Mouse (Mus musculus) forebrain, embryonic 13.5 days (tissue): ENCODE results near the gene Rap1gap2. TPM values are rescaled to one million over a fixed set of nuclear protein-coding genes. Genes with fewer than 3 reads are reported as not detected.

Source experiments
- ATAC-seq: fragments of 200-750 bp; cut with Nextera tagmentation; 2 replicates; pipeline ENCODE4 v1.8.0; 2017
- H3K27ac ChIP-seq: fragments of 300-500 bp; sonication (generic); 2 replicates; pipeline ENCODE4 v1.5.1; 2015; ENCODE audit warnings: inconsistent platforms, mild to moderate bottlenecking, moderate library complexity
- H3K27me3 ChIP-seq: fragments of 300-500 bp; sonication (generic); 2 replicates; pipeline ENCODE4 v1.6.1; 2015; ENCODE audit warnings: mild to moderate bottlenecking, inconsistent platforms
- H3K36me3 ChIP-seq: fragments of 300-500 bp; sonication (generic); 2 replicates; pipeline ENCODE4 v1.6.1; 2015; ENCODE audit warnings: mild to moderate bottlenecking, inconsistent platforms; ENCODE audit not compliant: poor library complexity, severe bottlenecking
- H3K4me1 ChIP-seq: fragments of 300-500 bp; sonication (generic); 2 replicates; pipeline ENCODE4 v1.6.1; 2015; ENCODE audit warnings: inconsistent platforms
- H3K4me2 ChIP-seq: fragments of 300-500 bp; sonication (generic); 2 replicates; pipeline ENCODE4 v1.6.1; 2015; ENCODE audit warnings: inconsistent platforms, mild to moderate bottlenecking, moderate library complexity
- H3K4me3 ChIP-seq: fragments of 300-500 bp; sonication (generic); 2 replicates; pipeline ENCODE4 v1.5.1; 2015; ENCODE audit warnings: mild to moderate bottlenecking, inconsistent platforms
- H3K9ac ChIP-seq: fragments of 300-500 bp; sonication (generic); 2 replicates; pipeline ENCODE4 v1.6.1; 2015; ENCODE audit warnings: mild to moderate bottlenecking, inconsistent platforms
- H3K9me3 ChIP-seq: fragments of 300-500 bp; sonication (generic); replicated peaks from 2 replicates; pipeline ENCODE4 v1.6.1; 2016; ENCODE audit warnings: inconsistent platforms
- WGBS: fragments of 180-500 bp; shearing (Covaris S2); methylation state at CpG from one replicate; pipeline ENCODE4 v1.1.7; 2015; 5-methylcytosine and 5-hydroxymethylcytosine counted together
- polyA plus RNA-seq: library from polyadenylated mRNA; unstranded; fragments of >200 nt; fragmentation: Nextera tagmentation; extraction: Ambion mirVana; gene quantifications from 2 replicates; pipeline ENCODE4 v1.2.1, GENCODE M21; 2015

The Rap1gap2 gene
- polyA plus RNA-seq, 1 experiment from 2014 or later: 4.0 TPM

DNA sequence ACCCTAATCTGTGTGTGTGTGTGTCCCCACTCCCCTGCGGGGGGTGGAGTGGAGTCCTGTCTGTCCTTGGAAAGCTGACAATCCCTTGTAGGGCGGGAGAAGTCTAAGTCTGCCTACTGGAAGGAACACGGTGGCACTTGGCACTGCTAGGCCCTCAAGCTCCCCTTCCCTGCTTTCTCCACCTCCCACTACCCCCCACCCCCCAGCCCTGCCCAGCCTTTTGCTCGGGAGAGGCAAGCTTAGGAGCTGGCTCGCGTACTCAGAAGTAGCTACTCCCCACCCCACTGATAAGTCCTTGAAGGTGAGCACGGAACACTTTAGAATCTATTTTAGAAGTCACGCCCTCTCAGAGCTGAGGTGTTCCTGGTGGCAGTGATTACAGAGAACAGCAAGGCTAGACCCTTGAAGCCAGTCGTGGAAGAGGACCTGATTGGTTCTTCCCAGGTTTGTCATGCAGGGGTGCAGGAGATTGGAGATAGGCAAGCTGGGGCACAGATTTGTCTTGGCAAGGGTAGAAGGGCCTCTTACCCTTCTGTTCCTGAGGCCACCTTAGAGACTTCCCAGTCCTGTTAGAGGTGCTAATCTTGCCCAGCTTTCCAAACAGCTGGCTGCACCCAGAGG, 28.2 kb upstream of the Rap1gap2 start:
- H3K36me3 ChIP-seq: no peaks in the 10 kb centered on the region
- peak overlapping the region; percentile 69 for H3K4me3 ChIP-seq
- H3K27ac ChIP-seq: peak overlapping the region; percentile 92
- H3K9ac ChIP-seq: peak overlapping the region; percentile 87
- H3K4me1 ChIP-seq: peaks cover 16% of the 10 kb centered on the region
- peaks cover 21% of the 10 kb centered on the region for H3K27me3 ChIP-seq
- no peaks in the 10 kb centered on the region for H3K9me3 ChIP-seq
- H3K4me2 ChIP-seq: peak overlapping the region; percentile 92
- peak; percentile 33; the same call in 1 of the 2 replicates for ATAC-seq
- WGBS: 8% methylated on average over 9 of the region's 9 CpGs

DNA sequence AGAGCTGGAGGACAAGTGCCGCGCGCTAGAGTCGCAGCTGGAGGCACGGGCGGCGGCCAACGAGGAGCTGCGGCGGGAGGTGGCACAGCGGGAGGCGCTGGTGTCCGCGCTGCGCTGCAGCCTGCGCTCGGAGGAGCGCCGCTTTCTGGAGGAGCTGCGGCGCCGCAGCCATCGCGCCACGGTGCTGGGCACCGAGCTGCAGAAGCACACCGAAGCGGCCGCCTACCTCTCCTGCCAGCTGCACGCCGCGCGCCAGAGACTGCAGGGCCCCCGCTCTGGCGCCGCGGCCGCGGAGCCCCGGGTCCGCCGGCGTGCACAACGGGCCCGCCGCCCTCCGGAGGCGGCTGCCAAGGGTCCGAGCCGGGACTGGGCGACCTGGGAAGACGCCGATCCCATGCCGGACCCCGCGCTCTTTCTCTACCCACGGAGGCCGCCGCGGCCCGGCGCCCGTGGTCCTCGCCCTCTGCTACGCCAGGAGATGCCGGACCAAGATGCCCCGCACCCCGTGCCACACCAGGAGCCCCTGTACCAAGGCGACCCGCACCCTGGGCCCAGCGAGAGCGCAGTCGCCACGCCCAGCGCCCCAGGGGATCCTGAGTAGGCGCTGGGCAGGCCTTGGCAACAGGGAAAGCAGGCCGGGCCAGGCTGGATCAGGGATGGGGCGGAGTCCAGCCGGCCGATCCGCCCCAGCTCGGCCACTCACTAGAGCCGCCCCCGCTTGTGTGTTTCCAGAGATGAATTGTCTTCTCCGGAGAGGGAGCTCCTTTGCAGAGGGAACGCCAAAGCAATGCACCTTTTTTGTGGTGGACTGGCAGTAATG, 27.5 kb upstream of the Rap1gap2 start:
- Histone ChIP-seq H3K4me2 (peak overlapping the region; percentile 92), H3K36me3 (no peaks in the 10 kb centered on the region), H3K27me3 (peaks cover 21% of the 10 kb centered on the region), H3K9ac (peak overlapping the region; percentile 87), H3K4me3 (peak overlapping the region; percentile 69), H3K4me1 (peaks cover 16% of the 10 kb centered on the region), H3K27ac (peak overlapping the region; percentile 92), H3K9me3 (no peaks in the 10 kb centered on the region)
- ATAC-seq: peak; percentile 88
- under 1% methylated on average over 81 of the region's 86 CpGs for WGBS

DNA sequence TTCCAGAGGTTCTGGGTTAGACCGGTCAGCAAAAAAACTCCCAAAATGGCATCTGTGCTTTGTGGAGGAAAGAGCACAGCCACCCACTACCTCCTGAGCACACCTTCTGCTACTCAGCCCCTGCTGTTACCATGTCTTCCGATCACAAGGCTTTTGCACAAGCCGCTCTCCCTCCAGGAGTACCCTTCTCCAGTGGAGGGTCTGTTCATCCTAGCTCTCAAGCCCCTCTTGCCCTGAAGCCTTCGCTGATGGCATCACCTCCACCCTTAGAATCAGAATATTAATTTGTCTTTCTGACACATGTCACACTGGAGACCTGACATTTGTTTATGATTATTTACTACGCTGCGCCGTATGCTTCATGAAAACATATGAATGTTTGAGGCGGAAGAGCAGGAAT, 26.8 kb upstream of the Rap1gap2 start:
- H3K4me2 ChIP-seq: peak overlapping the region; percentile 92
- 23% methylated on average over 8 of the region's 8 CpGs for WGBS
- H3K36me3 ChIP-seq: no peaks in the 10 kb centered on the region
- peaks cover 16% of the 10 kb centered on the region for H3K4me1 ChIP-seq
- H3K9me3 ChIP-seq: no peaks in the 10 kb centered on the region
- H3K27me3 ChIP-seq: peaks cover 21% of the 10 kb centered on the region
- H3K4me3 ChIP-seq: peak overlapping the region; percentile 69
- peak overlapping the region; percentile 87 for H3K9ac ChIP-seq
- peak overlapping the region; percentile 92; the same call in 1 of the 2 replicates for H3K27ac ChIP-seq
- no peak for ATAC-seq

DNA sequence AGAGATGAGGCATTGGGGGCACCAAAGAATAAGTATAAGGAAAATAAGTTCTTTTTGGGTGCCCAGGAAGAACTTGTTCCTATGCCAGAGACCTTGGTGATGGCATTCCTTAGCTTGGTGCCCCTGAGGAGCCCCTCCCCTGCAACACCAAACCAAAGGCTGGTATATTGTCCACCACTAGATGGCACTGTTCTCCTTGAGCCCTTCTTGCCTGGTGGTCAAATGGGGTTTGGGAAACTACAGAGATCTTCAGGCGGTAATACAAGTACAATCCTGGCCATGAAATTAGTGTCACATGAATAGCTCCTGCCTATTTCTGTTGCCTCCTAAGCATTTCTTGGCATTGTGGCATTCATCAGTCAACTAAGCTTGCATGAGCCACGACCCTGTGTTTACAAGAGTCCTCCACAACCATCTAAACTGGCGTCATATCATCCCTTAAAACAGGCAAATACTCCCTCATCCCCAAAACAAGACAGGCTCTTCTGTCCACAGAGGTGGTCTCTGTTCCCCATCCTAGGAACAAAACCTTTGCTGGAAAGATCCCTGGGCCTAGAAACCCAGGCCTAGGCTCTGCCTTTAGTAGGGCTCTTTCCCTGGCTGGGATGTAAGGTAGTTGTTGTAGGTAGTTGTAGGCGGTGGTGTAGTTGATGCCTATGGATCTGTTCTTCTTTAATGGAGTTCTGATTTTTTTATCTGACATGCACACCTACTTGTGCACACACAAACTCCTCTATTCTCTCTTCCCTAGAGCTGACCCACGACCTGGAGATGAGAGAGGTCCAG, 24.0 kb upstream of the Rap1gap2 start:
- ATAC-seq: no peak
- WGBS: 64% methylated on average over 5 of the region's 5 CpGs
- no peaks in the 10 kb centered on the region for H3K9me3 ChIP-seq

DNA sequence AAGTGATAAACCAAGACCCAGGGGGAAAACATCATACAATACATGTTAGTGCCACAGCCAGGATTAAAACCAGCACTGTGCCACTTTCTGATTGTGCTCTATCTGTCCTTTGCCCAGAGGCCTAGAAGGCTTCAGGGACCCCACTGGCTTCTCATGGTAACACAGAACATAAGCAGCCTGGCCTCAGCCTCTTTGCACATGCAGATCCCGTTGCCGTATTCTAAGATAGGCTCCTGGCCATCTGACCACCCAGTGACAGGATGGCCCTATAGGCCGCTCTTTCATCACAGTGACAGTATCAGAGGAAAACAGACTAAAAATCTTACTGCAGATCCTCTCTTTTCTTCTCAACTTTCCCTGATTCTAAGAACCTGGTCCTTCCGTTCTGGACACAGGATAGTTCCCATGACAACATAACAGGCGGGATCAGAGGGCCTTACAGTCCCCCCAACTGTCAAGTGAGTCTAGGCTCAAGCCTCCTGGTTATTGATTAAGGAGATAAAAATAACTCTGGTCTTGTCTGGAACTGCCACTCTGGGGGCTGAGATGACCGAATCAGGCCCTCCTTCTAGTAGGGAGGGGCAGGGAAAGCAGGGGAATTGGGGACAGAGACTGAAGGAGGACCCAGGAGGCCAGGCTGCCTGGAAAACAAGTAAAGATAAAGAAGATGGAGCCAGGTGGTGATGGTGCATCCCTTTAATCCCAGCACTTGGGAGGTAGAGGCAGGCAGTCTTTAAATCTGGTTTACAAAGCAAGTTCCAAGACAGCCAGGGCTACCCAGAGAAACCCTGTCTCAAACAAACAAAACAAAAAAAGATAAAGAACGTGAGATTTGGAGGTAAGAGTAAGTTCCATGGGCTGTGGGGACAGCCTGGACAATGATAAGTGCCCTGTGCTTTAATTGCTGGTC, 21.4 kb upstream of the Rap1gap2 start:
- 72% methylated on average over 7 of the region's 7 CpGs for whole genome bisulfite sequencing
- no peak for ATAC-seq
- H3K36me3 ChIP-seq: no peaks in the 10 kb centered on the region
- no peaks in the 10 kb centered on the region for H3K9me3 ChIP-seq
- peaks cover under 1% of the 10 kb centered on the region for H3K4me1 ChIP-seq
- no peak overlapping the region for H3K27ac ChIP-seq
- H3K4me3 ChIP-seq: no peak overlapping the region
- peaks cover 2% of the 10 kb centered on the region; the same call in 1 of the 2 replicates for H3K27me3 ChIP-seq
- no peak overlapping the region for H3K4me2 ChIP-seq
- H3K9ac ChIP-seq: no peak overlapping the region

More for the DNA sequence above, 24.0 kb upstream of the Rap1gap2 start:
- Histone ChIP-seq H3K4me3 (no peak overlapping the region), H3K36me3 (no peaks in the 10 kb centered on the region), H3K4me1 (peaks cover 16% of the 10 kb centered on the region), H3K27me3 (peaks cover 8% of the 10 kb centered on the region; the same call in 1 of the 2 replicates), H3K4me2 (no peak overlapping the region), H3K27ac (no peak overlapping the region), H3K9ac (no peak overlapping the region)

DNA sequence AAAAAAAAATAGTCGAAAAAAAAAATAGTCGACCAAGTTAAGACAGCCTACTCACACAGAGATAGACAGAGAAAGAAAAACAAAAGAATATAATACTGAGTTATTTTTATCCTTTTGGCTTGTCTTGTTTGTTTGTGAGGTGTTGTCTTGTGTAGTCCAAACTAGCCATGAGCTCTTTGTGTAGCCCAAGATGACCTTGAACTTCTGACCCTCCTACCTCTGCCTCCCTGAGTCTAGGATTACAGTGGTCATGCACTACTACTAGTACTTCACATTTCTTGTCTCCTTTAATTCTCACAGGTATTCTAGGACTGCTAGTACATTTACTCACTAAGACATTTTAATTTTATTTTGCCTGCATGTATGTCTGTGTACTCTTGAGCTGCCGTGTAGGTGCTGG, 16.8 kb upstream of the Rap1gap2 start:
- H3K27me3 ChIP-seq: no peaks in the 10 kb centered on the region
- H3K36me3 ChIP-seq: no peaks in the 10 kb centered on the region
- no peak overlapping the region for H3K9ac ChIP-seq
- no peak for ATAC-seq
- no peaks in the 10 kb centered on the region for H3K9me3 ChIP-seq
- H3K27ac ChIP-seq: no peak overlapping the region
- no peak overlapping the region for H3K4me2 ChIP-seq
- WGBS: 82% methylated on average over 3 of the region's 3 CpGs
- peaks cover 4% of the 10 kb centered on the region; the same call in 1 of the 2 replicates for H3K4me1 ChIP-seq
- no peak overlapping the region for H3K4me3 ChIP-seq

DNA sequence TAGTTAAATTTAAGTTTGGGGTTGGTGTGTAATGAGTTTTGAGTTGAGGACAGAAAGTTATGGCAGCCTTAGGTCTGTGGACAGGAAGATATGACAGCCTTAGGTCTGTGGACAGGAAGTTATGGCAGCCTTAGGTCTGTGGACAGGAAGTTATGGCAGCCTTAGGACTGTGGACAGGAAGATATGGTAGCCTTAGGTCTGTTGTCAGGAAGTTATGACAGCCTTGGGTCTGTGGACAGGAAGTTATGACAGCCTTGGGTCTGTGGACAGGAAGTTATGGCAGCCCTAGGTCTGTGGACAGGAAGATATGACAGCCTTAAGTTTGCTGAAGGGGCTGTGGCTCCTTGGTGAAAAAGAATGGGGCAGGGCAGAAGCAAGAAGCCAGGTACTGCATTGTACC, 14.6 kb upstream of the Rap1gap2 start:
- no peaks in the 10 kb centered on the region for H3K9me3 ChIP-seq
- no peak for ATAC-seq
- no peak overlapping the region for H3K27ac ChIP-seq
- no peak overlapping the region for H3K4me3 ChIP-seq
- H3K9ac ChIP-seq: no peak overlapping the region
- peaks cover 4% of the 10 kb centered on the region; the same call in 1 of the 2 replicates for H3K4me1 ChIP-seq
- H3K27me3 ChIP-seq: peaks cover 16% of the 10 kb centered on the region
- H3K4me2 ChIP-seq: no peak overlapping the region
- H3K36me3 ChIP-seq: no peaks in the 10 kb centered on the region

DNA sequence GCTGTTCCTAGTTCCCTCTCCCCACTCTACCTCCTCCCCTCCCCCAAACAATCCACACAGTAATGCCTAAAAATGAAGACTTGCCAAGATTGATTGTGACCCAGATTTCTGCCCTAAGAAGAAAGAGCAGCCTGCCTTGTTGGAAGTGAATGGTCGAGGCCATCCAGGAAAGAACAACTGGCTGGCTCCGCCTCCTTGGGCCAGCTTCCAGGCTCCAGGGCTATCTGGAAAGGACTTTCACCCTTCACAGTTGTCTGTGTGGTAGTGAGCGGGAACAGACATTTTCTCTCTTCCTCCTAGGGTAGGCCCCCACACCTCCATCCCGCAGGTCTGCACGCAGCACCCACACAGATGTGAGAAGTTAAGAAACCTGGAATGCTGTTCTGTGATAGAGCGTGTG, 13.0 kb upstream of the Rap1gap2 start:
- Histone ChIP-seq H3K4me1 (peaks cover 9% of the 10 kb centered on the region; the same call in 1 of the 2 replicates), H3K27ac (no peak overlapping the region), H3K36me3 (no peaks in the 10 kb centered on the region), H3K9ac (no peak overlapping the region), H3K4me2 (no peak overlapping the region), H3K4me3 (no peak overlapping the region), H3K9me3 (no peaks in the 10 kb centered on the region), H3K27me3 (peaks cover 25% of the 10 kb centered on the region)
- WGBS: 81% methylated on average over 6 of the region's 6 CpGs
- no peak for ATAC-seq

DNA sequence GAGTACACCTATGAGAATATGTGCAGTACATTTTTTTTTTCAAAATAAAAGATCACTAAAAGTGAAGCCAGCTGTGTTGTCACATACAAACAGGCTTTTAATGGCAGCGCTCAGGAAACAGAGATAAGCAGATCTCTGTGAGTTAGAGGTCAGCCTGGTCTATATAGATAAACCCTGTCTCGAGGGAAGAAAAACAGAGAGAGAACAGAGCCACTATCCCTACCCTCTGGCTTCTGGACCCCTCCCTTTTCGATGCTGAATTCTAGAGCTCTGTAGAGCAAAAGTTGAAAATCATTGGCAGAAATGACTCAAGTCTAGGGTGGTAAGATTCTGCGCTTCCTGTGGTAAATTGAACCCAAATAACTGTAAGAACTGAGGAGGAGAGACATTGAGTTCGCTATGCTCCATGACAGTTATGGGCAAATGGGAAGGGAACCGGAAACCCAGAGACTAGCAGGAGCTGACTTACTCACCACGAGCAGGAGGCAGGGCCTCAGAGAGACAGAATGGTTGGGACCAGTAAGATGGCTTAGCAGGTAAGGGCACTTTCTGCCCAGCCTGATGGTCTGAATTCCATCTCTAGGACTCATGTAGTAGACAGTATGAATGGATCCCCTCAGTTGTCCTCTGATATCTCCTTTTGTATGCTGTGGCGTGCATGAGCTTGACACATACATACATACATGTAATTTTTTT, 11.4 kb upstream of the Rap1gap2 start:
- Histone ChIP-seq H3K36me3 (no peaks in the 10 kb centered on the region), H3K4me2 (no peak overlapping the region), H3K27ac (no peak overlapping the region), H3K27me3 (peaks cover 28% of the 10 kb centered on the region), H3K4me1 (peaks cover 9% of the 10 kb centered on the region; the same call in 1 of the 2 replicates), H3K9ac (no peak overlapping the region), H3K4me3 (no peak overlapping the region), H3K9me3 (no peaks in the 10 kb centered on the region)
- ATAC-seq: no peak
- 79% methylated on average over 8 of the region's 8 CpGs for WGBS

DNA sequence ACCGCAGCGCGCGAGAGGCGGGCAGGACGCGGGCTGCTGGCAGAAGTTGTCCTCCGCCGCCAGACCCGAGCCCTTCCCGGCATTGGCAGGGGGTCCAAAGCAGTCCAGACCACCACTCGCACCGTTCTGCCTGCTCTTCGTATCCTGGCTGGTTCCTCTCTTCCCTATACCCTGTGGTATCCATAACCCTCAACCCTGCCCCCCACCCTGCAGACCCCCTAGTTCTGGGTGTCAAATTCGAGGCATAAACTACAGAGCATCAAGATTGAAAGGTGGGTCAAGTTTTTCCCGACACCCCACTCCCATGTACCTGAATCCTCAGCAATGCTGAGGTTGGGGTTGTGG, 9.2 kb upstream of the Rap1gap2 start:
- Histone ChIP-seq H3K36me3 (no peaks in the 10 kb centered on the region), H3K27me3 (peaks cover 41% of the 10 kb centered on the region), H3K4me1 (peaks cover 9% of the 10 kb centered on the region; the same call in 1 of the 2 replicates), H3K4me2 (peak overlapping the region; percentile 78), H3K4me3 (peak overlapping the region; percentile 58), H3K9me3 (no peaks in the 10 kb centered on the region), H3K27ac (no peak overlapping the region), H3K9ac (peak overlapping the region; percentile 70)
- 2% methylated on average over 16 of the region's 16 CpGs for WGBS
- ATAC-seq: peak; percentile 61
